Mouse (Mus musculus): ENCODE measurements around the gene Oxct2a. TPM values are rescaled to one million over a fixed set of nuclear protein-coding genes. Genes with fewer than 3 reads are reported as not detected.
"Not testable (repeated sequence)": the region's sequence is repeated elsewhere in the genome, so short reads cannot be mapped to it uniquely, and the experiment has no call there.

Oxct2a gene
- total RNA-seq, 2 experiments from 2014 or later: not detected

DNA sequence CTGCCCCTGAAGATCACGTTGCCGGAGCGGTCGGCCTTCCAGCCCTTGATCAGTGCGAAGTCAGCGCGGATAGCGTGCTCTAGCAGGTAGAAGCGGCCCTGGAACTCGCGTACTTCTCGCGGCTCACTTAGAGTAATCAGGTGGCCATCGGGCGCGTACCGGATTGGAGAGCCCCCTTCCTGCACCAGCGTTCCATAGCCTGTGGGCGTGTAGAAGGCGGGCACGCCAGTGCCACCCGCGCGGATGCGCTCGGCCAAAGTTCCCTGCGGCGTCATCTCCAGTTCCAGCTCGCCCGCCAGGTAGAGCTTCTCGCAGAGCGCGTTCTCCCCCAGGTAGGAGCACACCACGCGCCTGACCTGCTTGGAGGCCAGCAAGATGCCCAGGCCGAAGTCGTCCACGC, 524 bp downstream of the Oxct2a start:
- ATAC-seq (replicated peaks; ENCODE audit: low FRiP score, poor library complexity, severe bottlenecking): not testable (repeated sequence)

DNA sequence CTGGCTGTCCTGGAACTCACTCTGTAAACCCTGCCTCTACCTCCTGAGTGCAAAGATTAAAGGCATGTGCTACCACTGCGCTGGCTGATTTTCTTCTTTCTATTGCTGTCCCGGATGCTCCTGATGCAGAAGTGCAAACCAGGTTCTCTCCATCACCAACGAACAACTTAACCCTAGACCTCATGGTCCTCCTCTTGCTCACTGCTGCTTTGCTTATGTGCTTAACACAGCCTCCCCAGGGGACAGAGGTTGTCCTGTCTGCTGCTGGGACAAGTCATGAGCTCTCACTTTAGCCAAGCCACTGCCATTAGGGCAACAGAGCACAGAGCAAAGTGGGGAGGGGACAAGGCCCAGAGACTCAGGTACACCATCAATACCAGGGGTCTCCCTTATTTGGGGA, 8.9 kb downstream of the Oxct2a start:
- no peak for ATAC-seq (replicated peaks; ENCODE audit: low FRiP score, poor library complexity, severe bottlenecking)

DNA sequence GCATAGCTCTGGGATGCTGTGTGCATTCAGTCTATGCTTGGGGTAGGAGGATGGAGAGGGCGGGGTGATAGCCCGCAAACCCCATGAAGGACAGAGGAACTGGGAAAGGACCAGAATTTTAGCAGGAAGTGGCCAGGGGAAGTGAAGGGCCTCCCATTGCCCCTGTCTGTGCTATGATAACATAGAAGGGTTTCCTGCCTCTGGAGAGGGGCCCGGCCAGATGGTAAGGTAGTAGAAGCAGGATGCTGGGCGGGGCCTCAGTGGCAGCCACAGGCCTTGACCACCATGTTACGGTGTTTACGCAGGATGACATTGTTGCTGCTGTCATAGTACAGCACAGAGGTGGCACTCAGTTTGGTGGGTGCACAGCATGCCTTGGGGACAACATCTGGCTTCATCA, 10.4 kb downstream of the Oxct2a start:
- ATAC-seq (replicated peaks; ENCODE audit: low FRiP score, poor library complexity, severe bottlenecking): no peak

- ATAC-seq (replicated peaks; ENCODE audit: low FRiP score, poor library complexity, severe bottlenecking): no peak
These were observed 11.6 kb downstream of the Oxct2a start for GRCm38 (mm10) chr4:123311845-123312244.

GRCm38 (mm10) chr4:123308292-123308691, 15.1 kb downstream of the Oxct2a start:
- ATAC-seq (replicated peaks; ENCODE audit: low FRiP score, poor library complexity, severe bottlenecking): no peak

DNA sequence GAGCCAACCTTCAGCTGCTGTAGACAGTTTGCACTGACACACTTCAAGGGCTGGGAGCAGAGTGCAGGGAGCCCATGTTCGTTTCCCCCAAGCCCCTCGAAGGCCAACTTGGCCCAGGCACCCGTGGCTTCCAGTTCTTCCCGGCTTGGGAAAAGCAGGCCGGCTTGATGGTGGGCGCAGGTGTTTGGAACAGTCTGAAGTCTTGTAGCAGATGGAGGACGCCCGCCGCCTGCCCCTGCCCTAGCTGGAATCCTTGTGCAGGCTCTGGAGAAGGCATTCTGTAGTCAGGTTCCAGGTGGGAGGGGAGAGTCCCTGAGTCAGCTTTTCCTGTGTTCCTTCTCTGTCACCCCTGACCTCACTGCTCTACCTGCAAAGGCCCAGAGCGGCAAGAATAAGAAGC, 16.4 kb downstream of the Oxct2a start:
- ATAC-seq (replicated peaks; ENCODE audit: low FRiP score, poor library complexity, severe bottlenecking): no peak

- peak; percentile 76 for ATAC-seq (replicated peaks; ENCODE audit: low FRiP score, poor library complexity, severe bottlenecking)
These were observed 17.6 kb downstream of the Oxct2a start for GRCm38 (mm10) chr4:123305789-123306188.

DNA sequence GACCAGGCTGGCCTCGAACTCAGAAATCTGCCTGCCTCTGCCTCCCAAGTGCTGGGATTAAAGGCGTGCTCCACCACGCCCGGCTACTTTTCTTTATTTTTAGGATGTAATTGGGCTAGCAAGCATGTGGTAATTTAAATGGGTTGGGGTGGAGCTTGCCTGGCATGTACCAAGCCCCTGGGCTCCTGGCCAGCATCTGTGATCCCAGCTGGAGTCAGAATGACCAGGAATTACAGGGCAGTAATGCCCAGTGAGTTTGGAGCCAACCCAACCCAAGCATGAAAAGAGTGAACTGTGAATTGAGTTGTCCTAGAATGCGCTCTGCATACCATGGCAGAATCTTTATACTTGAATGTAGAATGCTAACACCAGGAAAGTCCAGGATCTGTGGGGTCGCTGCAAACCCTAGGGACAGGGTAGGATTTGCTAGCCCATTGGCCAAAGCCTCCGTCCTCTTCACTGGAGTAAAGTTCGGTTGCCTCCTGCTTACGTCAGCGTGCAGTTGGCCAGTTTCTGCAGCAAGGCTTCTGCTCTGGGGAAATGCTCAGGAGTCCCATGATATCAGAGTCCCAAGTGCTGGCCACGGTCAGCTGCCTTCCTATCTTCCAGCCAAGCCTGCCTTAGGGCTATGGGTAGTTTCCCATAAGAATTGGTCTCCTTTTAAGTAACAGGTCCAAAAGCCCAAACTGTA, 24.3 kb downstream of the Oxct2a start:
- ATAC-seq (replicated peaks; ENCODE audit: low FRiP score, poor library complexity, severe bottlenecking): no peak

- ATAC-seq (replicated peaks; ENCODE audit: low FRiP score, poor library complexity, severe bottlenecking): no peak
These were observed 25.2 kb downstream of the Oxct2a start for GRCm38 (mm10) chr4:123298226-123298625.

- ATAC-seq (replicated peaks; ENCODE audit: low FRiP score, poor library complexity, severe bottlenecking): no peak
These were observed 26.1 kb downstream of the Oxct2a start for GRCm38 (mm10) chr4:123297195-123297960.

GRCm38 (mm10) chr4:123296148-123296534, 27.3 kb downstream of the Oxct2a start:
- ATAC-seq (replicated peaks; ENCODE audit: low FRiP score, poor library complexity, severe bottlenecking): no peak

GRCm38 (mm10) chr4:123295516-123296147, 27.8 kb downstream of the Oxct2a start:
- ATAC-seq (replicated peaks; ENCODE audit: low FRiP score, poor library complexity, severe bottlenecking): no peak

DNA sequence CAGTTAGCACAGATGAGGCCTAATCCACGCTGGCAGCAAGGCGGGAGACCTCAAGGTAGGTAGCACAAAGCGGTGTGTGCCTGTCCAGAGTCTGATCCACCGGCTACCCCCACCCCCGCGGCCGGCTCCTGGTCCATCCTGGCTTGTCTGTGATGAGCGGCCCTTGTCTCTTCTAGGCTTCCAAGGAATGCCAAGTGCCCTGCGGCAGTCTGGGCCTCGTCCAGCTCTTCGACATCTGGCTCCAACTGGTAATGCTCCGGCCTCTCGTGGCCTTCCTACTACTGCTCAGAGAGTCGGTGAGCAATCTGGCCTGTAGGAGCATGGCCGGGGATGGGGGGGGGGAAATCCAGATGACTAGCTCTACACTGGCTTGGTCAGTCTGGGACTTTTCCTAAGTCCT, 28.4 kb downstream of the Oxct2a start:
- not testable (repeated sequence) for ATAC-seq (replicated peaks; ENCODE audit: low FRiP score, poor library complexity, severe bottlenecking)

DNA sequence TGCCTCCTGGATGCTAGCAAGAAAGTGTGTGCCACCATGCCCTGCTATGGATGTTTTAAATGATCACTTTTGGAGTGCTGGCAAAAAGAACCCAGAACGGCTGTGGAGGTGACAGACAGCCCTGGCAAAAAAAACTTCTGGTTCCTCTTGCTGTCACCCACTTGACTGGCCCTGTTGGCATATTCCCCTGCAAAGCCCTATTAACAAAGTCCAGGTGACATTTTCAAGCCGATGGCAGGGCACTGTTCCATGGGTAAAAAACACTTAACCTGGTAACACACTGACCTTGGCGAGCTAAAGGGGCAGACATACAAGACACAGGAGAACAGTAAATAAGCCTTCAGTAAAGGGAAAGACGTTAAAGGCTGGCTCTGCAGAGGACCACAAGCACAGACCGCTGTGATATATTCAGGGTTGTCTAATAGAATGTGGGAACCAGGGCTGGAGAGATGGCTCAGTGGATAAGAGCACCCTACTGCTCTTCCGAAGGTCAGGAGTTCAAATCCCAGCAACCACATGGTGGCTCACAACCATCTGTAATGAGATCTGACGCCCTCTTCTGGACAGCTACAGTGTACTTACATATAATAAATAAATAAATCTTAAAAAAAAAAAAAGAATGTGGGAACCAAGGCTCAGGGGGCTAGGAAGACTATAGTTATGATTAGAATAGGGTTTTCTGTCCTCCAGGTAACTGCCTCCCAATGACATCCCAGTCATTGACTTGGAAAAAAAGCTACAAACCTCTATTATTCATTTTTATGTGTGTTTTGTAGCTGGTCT, 29.6 kb downstream of the Oxct2a start:
- ATAC-seq (replicated peaks; ENCODE audit: low FRiP score, poor library complexity, severe bottlenecking): no peak

- no peak for ATAC-seq (replicated peaks; ENCODE audit: low FRiP score, poor library complexity, severe bottlenecking)
These were observed 30.4 kb downstream of the Oxct2a start for GRCm38 (mm10) chr4:123292989-123293388.

- ATAC-seq (replicated peaks; ENCODE audit: low FRiP score, poor library complexity, severe bottlenecking): no peak
These were observed 31.0 kb downstream of the Oxct2a start for GRCm38 (mm10) chr4:123292390-123292789.

GRCm38 (mm10) chr4:123289038-123289437, 34.4 kb downstream of the Oxct2a start:
- no peak for ATAC-seq (replicated peaks; ENCODE audit: low FRiP score, poor library complexity, severe bottlenecking)

DNA sequence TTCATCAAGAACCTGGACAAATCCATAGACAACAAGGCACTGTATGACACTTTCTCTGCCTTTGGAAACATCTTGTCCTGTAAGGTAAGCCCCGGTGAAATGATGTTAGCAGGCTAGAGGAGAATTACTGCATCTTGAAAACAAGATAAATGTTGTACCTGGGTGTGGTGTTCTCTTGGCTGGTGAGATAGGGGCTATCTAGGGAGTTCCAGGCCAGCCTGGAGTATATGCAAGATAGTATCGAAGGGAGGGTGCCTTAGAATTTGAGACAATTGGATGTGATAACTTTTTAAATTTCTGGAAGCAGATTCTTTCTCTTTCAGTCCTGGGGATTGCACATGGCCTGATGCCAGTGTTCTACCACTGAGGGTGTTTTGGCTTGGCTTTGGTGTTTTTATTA, 36.6 kb downstream of the Oxct2a start:
- ATAC-seq (replicated peaks; ENCODE audit: low FRiP score, poor library complexity, severe bottlenecking): peak; percentile 68

- ATAC-seq (replicated peaks; ENCODE audit: low FRiP score, poor library complexity, severe bottlenecking): peak; percentile 57
These were observed 38.5 kb downstream of the Oxct2a start for GRCm38 (mm10) chr4:123284731-123285624.

All from erythroblast, adult 5-6 weeks (primary cell).